20 mouse cellular contexts compared by ENCODE assay signal in genomic region chr2:115875802-115876531, GRCm38 (mm10).
DNase-seq lines count a peak whose midpoint lies in the region; ATAC-seq lines count a peak whose summit lies in the region.
"Had no signal": no experiment of that assay in that cellular context is flagged by ENCODE, and none has a peak within 500 bp of the region (broad histone marks: within the 10 kb centered on the region; RNA-seq: fewer than 3 reads in every experiment).

No protein-coding gene starts in this region.

- H3K9me3 ChIP-seq in embryonic facial prominence, embryonic 13.5 days: no peaks in the 10 kb centered on the region
- H3K9me3 ChIP-seq in embryonic facial prominence, embryonic 10.5 days: no peaks in the 10 kb centered on the region
- no peaks in the 10 kb centered on the region for H3K9me3 ChIP-seq in hindbrain, embryonic 13.5 days
- H3K9me3 ChIP-seq in hindbrain, embryonic 16.5 days (ENCODE audit: control insufficient read depth, low read length): no peaks in the 10 kb centered on the region
- no peaks in the 10 kb centered on the region for H3K9me3 ChIP-seq in limb, embryonic 12.5 days
- no peaks in the 10 kb centered on the region for H3K9me3 ChIP-seq in limb, embryonic 10.5 days (replicated peaks)
- no peaks in the 10 kb centered on the region for H3K9me3 ChIP-seq in embryonic facial prominence, embryonic 15.5 days (replicated peaks)
- H3K9me3 ChIP-seq: liver, embryonic 13.5 days had no signal

- H3K4me2 ChIP-seq in embryonic facial prominence, embryonic 13.5 days: no peak overlapping the region
- H3K4me2 ChIP-seq in hindbrain, embryonic 13.5 days: no peak overlapping the region
- H3K4me2 ChIP-seq in hindbrain, embryonic 16.5 days (ENCODE audit: low read length): no peak overlapping the region
- H3K4me2 ChIP-seq in limb, embryonic 12.5 days: no peak overlapping the region
- no peak overlapping the region for H3K4me2 ChIP-seq in embryonic facial prominence, embryonic 15.5 days (replicated peaks)
- H3K4me2 ChIP-seq: liver, embryonic 13.5 days; midbrain, embryonic 11.5 days had no signal

- intact Hi-C loops in left cerebral cortex, postnatal 25 days (cut with DNase I): no loop called here

- H3K4me1 ChIP-seq in embryonic facial prominence, embryonic 13.5 days: peaks cover 10% of the 10 kb centered on the region
- peaks cover 26% of the 10 kb centered on the region for H3K4me1 ChIP-seq in embryonic facial prominence, embryonic 10.5 days
- peaks cover 12% of the 10 kb centered on the region for H3K4me1 ChIP-seq in hindbrain, embryonic 13.5 days (replicated peaks)
- H3K4me1 ChIP-seq in hindbrain, embryonic 16.5 days (ENCODE audit: control insufficient read depth, insufficient read depth, low read depth, low read length): peaks cover 3% of the 10 kb centered on the region; the same call in 1 of the 2 replicates
- peaks cover 21% of the 10 kb centered on the region for H3K4me1 ChIP-seq in limb, embryonic 12.5 days (replicated peaks)
- peaks cover 62% of the 10 kb centered on the region for H3K4me1 ChIP-seq in limb, embryonic 10.5 days
- H3K4me1 ChIP-seq in embryonic facial prominence, embryonic 15.5 days: peaks cover 8% of the 10 kb centered on the region
- H3K4me1 ChIP-seq: liver, embryonic 13.5 days had no signal

- ATAC-seq in embryonic facial prominence, embryonic 13.5 days (ENCODE audit: insufficient number of reproducible peaks, insufficient read depth, low FRiP score, low TSS enrichment, low read depth): no peak
- ATAC-seq in hindbrain, embryonic 13.5 days (ENCODE audit: low FRiP score): no peak
- no peak for ATAC-seq in hindbrain, embryonic 16.5 days
- 0 out of 2 replicates have a peak, but pooled peaks have one; percentile 42 for ATAC-seq in limb, embryonic 12.5 days (ENCODE audit: insufficient number of reproducible peaks, insufficient read depth, low FRiP score, low TSS enrichment, low read depth)
- no peak for ATAC-seq in embryonic facial prominence, embryonic 15.5 days (ENCODE audit: insufficient number of reproducible peaks, low FRiP score, low TSS enrichment, low read depth)
- ATAC-seq: CD4-positive, CD25-positive, alpha-beta regulatory T cell, adult 4 months; forebrain, embryonic 14.5 days; inflammation-experienced regulatory T-cells, adult 6 months had no signal

- peak overlapping the region; percentile 28; the same call in 1 of the 2 replicates for H3K27ac ChIP-seq in embryonic facial prominence, embryonic 13.5 days
- no peak overlapping the region for H3K27ac ChIP-seq in embryonic facial prominence, embryonic 10.5 days (replicated peaks)
- H3K27ac ChIP-seq in hindbrain, embryonic 13.5 days: peak overlapping the region; percentile 35
- no peak overlapping the region for H3K27ac ChIP-seq in hindbrain, embryonic 16.5 days (ENCODE audit: low read depth, low read length)
- no peak overlapping the region for H3K27ac ChIP-seq in limb, embryonic 12.5 days
- H3K27ac ChIP-seq in limb, embryonic 10.5 days: no peak overlapping the region
- H3K27ac ChIP-seq in embryonic facial prominence, embryonic 15.5 days (replicated peaks): peak overlapping the region; percentile 44; the same call in 1 of the 2 replicates
- H3K27ac ChIP-seq: liver, embryonic 13.5 days; macrophage had no signal

- no peak overlapping the region for H3K9ac ChIP-seq in embryonic facial prominence, embryonic 13.5 days
- H3K9ac ChIP-seq in hindbrain, embryonic 13.5 days: no peak overlapping the region
- no peak overlapping the region for H3K9ac ChIP-seq in hindbrain, embryonic 16.5 days (ENCODE audit: low read depth, low read length)
- H3K9ac ChIP-seq in limb, embryonic 12.5 days (replicated peaks): no peak overlapping the region
- H3K9ac ChIP-seq in embryonic facial prominence, embryonic 15.5 days: no peak overlapping the region
- H3K9ac ChIP-seq: liver, embryonic 13.5 days had no signal

- H3K4me3 ChIP-seq in embryonic facial prominence, embryonic 13.5 days: no peak overlapping the region
- H3K4me3 ChIP-seq in embryonic facial prominence, embryonic 10.5 days: no peak overlapping the region
- no peak overlapping the region for H3K4me3 ChIP-seq in hindbrain, embryonic 13.5 days
- H3K4me3 ChIP-seq in hindbrain, embryonic 16.5 days (ENCODE audit: low read length): no peak overlapping the region
- H3K4me3 ChIP-seq in limb, embryonic 12.5 days (replicated peaks): no peak overlapping the region
- no peak overlapping the region for H3K4me3 ChIP-seq in limb, embryonic 10.5 days
- no peak overlapping the region for H3K4me3 ChIP-seq in embryonic facial prominence, embryonic 15.5 days (replicated peaks)
- H3K4me3 ChIP-seq: liver, embryonic 13.5 days had no signal

- H3K36me3 ChIP-seq in embryonic facial prominence, embryonic 13.5 days: no peaks in the 10 kb centered on the region
- peaks cover 14% of the 10 kb centered on the region; the same call in 1 of the 2 replicates for H3K36me3 ChIP-seq in embryonic facial prominence, embryonic 10.5 days (replicated peaks)
- no peaks in the 10 kb centered on the region for H3K36me3 ChIP-seq in hindbrain, embryonic 13.5 days
- no peaks in the 10 kb centered on the region for H3K36me3 ChIP-seq in hindbrain, embryonic 16.5 days (ENCODE audit: control insufficient read depth, insufficient read depth, low read length)
- no peaks in the 10 kb centered on the region for H3K36me3 ChIP-seq in limb, embryonic 12.5 days
- peaks cover 6% of the 10 kb centered on the region; the same call in 1 of the 2 replicates for H3K36me3 ChIP-seq in limb, embryonic 10.5 days
- H3K36me3 ChIP-seq in embryonic facial prominence, embryonic 15.5 days: no peaks in the 10 kb centered on the region
- H3K36me3 ChIP-seq: liver, embryonic 13.5 days had no signal

- 49% methylated on average over 8 of the region's 8 CpGs for WGBS in embryonic facial prominence, embryonic 13.5 days
- WGBS in embryonic facial prominence, embryonic 10.5 days: 63% methylated on average over 8 of the region's 8 CpGs
- WGBS in hindbrain, embryonic 13.5 days: 66% methylated on average over 8 of the region's 8 CpGs
- 64% methylated on average over 8 of the region's 8 CpGs for WGBS in hindbrain, embryonic 16.5 days
- 25% methylated on average over 8 of the region's 8 CpGs for WGBS in limb, embryonic 12.5 days
- 34% methylated on average over 8 of the region's 8 CpGs for WGBS in limb, embryonic 10.5 days
- WGBS in embryonic facial prominence, embryonic 15.5 days: 45% methylated on average over 8 of the region's 8 CpGs

- DNase-seq in embryonic facial prominence, embryonic 10.5 days (ENCODE audit: low spot score): no peak
- no peak for DNase-seq in limb, embryonic 10.5 days (ENCODE audit: low spot score)
- DNase-seq in left cerebral cortex, postnatal 25 days (ENCODE audit: low spot score in 2 of 2): no peak
- DNase-seq: cerebellum, adult 8-10 months; gastrocnemius, postnatal 36 days; layer of hippocampus, postnatal 36 days; liver, embryonic 13.5 days; right cerebral cortex, adult 18-20 months; spleen, adult 18-20 months; thymus, adult 18-20 months had no signal

- H3K27me3 ChIP-seq in embryonic facial prominence, embryonic 13.5 days: no peaks in the 10 kb centered on the region
- no peaks in the 10 kb centered on the region for H3K27me3 ChIP-seq in embryonic facial prominence, embryonic 10.5 days (replicated peaks; ENCODE audit: low read depth, poor library complexity, severe bottlenecking)
- H3K27me3 ChIP-seq in hindbrain, embryonic 13.5 days: no peaks in the 10 kb centered on the region
- no peaks in the 10 kb centered on the region for H3K27me3 ChIP-seq in hindbrain, embryonic 16.5 days (replicated peaks; ENCODE audit: control insufficient read depth, insufficient read depth, low read length)
- H3K27me3 ChIP-seq in limb, embryonic 12.5 days: peaks cover 34% of the 10 kb centered on the region
- H3K27me3 ChIP-seq in limb, embryonic 10.5 days (ENCODE audit: low read depth, poor library complexity, severe bottlenecking): peaks cover 34% of the 10 kb centered on the region
- no peaks in the 10 kb centered on the region for H3K27me3 ChIP-seq in embryonic facial prominence, embryonic 15.5 days
- H3K27me3 ChIP-seq: liver, embryonic 13.5 days had no signal

Comparison
In these comparisons a context has a peak if more than half of its experiments do, and no peak if none do; other contexts are left out.
1. H3K27ac ChIP-seq: peak in embryonic facial prominence, embryonic 13.5 days (single experiment), hindbrain, embryonic 13.5 days (single experiment) and embryonic facial prominence, embryonic 15.5 days (single experiment); none in embryonic facial prominence, embryonic 10.5 days (single experiment), hindbrain, embryonic 16.5 days (single experiment), limb, embryonic 12.5 days (single experiment) and limb, embryonic 10.5 days (single experiment).